Mouse (Mus musculus): ENCODE measurements around the gene Pold2. TPM values are rescaled to one million over a fixed set of nuclear protein-coding genes. Genes with fewer than 3 reads are reported as not detected.
"Not testable (repeated sequence)": the region's sequence is repeated elsewhere in the genome, so short reads cannot be mapped to it uniquely, and the experiment has no call there.

Pold2 gene
- polyA plus RNA-seq, 1 experiment from 2014 or later, result 46.8 TPM

- H3K36me3 ChIP-seq (replicated peaks; ENCODE audit: control insufficient read depth, insufficient read depth), result no peaks in the 10 kb centered on the region
- WGBS, result 48% methylated on average over 8 of the region's 8 CpGs
- DNase-seq (ENCODE audit: low spot score), result no peak
- 0 out of 2 replicates have a peak, but pooled peaks have one; percentile 15 for ATAC-seq (ENCODE audit: low FRiP score)
- no peak overlapping the region for H3K9ac ChIP-seq
- no peak overlapping the region for H3K4me3 ChIP-seq (replicated peaks; ENCODE audit: low read length)
- H3K27ac ChIP-seq, result peak overlapping the region; percentile 51; the same call in 1 of the 2 replicates
- H3K27me3 ChIP-seq (ENCODE audit: control insufficient read depth, insufficient read depth, low read length), result no peaks in the 10 kb centered on the region
- H3K4me2 ChIP-seq (replicated peaks), result no peak overlapping the region
- H3K4me1 ChIP-seq (replicated peaks; ENCODE audit: control insufficient read depth, insufficient read depth, low read length), result peaks cover 5% of the 10 kb centered on the region; the same call in 1 of the 2 replicates
- H3K9me3 ChIP-seq (ENCODE audit: control insufficient read depth, low read length), result no peaks in the 10 kb centered on the region
These were observed 14.1 kb upstream of the Pold2 start for GRCm38 (mm10) chr11:5892151-5892591.

DNA sequence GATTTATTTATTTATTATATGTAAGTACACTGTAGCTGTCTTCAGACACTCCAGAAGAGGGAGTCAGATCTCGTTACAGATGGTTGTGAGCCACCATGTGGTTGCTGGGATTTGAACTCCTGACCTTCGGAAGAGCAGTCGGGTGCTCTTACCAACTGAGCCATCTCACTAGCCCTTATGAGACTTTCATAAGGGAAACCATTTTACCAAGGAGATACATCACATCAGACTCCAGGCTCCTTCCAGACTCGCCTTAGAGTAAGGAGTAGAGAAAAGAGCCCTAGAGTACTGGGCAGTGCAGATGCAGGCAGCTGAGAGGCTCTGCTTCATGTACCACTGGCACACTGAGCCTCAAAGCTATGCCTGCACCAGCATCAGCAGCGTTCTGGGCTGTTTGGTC is 10.5 kb upstream of the Pold2 start:
- H3K4me1 ChIP-seq (replicated peaks; ENCODE audit: control insufficient read depth, insufficient read depth, low read length); H3K36me3 ChIP-seq (replicated peaks; ENCODE audit: control insufficient read depth, insufficient read depth); H3K9ac ChIP-seq; H3K4me3 ChIP-seq (replicated peaks; ENCODE audit: low read length); H3K9me3 ChIP-seq (ENCODE audit: control insufficient read depth, low read length); H3K27me3 ChIP-seq (ENCODE audit: control insufficient read depth, insufficient read depth, low read length); H3K27ac ChIP-seq; ATAC-seq (ENCODE audit: low FRiP score); H3K4me2 ChIP-seq (replicated peaks); DNase-seq (ENCODE audit: low spot score): not testable (repeated sequence)
- WGBS, result 72% methylated on average over 5 of the region's 5 CpGs

DNA sequence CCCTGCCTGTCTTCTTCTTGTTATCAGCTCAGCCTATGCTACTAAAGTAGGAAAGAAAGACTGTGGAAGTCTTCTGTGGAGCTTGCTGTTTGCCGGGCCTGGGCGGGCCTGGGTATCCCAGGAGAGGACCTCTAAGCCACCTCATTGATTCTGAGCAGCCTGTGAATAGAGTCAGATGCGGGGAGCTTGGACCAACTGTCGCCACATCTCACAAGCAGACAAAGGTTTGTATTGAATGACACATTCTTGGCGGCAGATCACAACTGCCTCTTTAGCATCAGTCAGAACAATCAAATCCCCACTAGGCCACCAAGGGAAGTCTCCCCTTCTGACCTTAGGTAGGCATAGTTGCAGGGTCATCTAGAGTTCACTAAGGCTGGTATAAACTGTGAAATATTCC is 9.2 kb upstream of the Pold2 start:
- WGBS, result 11% methylated on average over 5 of the region's 5 CpGs
- no peak overlapping the region for H3K4me2 ChIP-seq (replicated peaks)
- peaks cover 2% of the 10 kb centered on the region; the same call in 1 of the 2 replicates for H3K4me1 ChIP-seq (replicated peaks; ENCODE audit: control insufficient read depth, insufficient read depth, low read length)
- no peaks in the 10 kb centered on the region for H3K9me3 ChIP-seq (ENCODE audit: control insufficient read depth, low read length)
- no peak for ATAC-seq (ENCODE audit: low FRiP score)
- H3K36me3 ChIP-seq (replicated peaks; ENCODE audit: control insufficient read depth, insufficient read depth), result no peaks in the 10 kb centered on the region
- H3K4me3 ChIP-seq (replicated peaks; ENCODE audit: low read length), result no peak overlapping the region
- no peak for DNase-seq (ENCODE audit: low spot score)
- no peaks in the 10 kb centered on the region for H3K27me3 ChIP-seq (ENCODE audit: control insufficient read depth, insufficient read depth, low read length)
- H3K9ac ChIP-seq, result no peak overlapping the region
- 0 out of 2 replicates have a peak overlapping the region, but pooled peaks have one; percentile 23 for H3K27ac ChIP-seq

DNA sequence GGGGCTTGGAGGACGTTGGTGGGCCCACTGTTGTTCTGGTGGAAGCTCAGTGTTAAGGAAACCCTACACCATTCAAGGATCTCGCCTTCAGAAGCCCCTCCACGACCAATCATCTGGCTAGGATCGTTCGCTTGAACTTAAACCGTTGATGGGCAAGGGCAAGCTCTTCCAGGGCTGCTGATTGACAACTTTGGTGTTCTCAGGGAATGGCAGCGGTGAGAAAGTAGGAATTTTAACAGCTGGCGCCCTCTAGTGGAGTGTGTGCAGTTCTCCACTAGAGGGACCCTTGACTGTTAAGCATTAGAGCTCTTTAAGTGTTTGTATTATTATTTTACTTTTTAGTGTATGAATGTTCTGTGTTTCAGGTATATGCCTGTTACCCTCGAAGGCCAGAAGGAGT is 8.1 kb upstream of the Pold2 start:
- H3K9ac ChIP-seq, result no peak overlapping the region
- ATAC-seq (ENCODE audit: low FRiP score), result peak; percentile 37; the same call in 1 of the 2 replicates
- 21% methylated on average over 9 of the region's 9 CpGs for WGBS
- no peak overlapping the region for H3K4me2 ChIP-seq (replicated peaks)
- no peak overlapping the region for H3K27ac ChIP-seq
- H3K36me3 ChIP-seq (replicated peaks; ENCODE audit: control insufficient read depth, insufficient read depth), result no peaks in the 10 kb centered on the region
- H3K27me3 ChIP-seq (ENCODE audit: control insufficient read depth, insufficient read depth, low read length), result no peaks in the 10 kb centered on the region
- H3K4me3 ChIP-seq (replicated peaks; ENCODE audit: low read length), result no peak overlapping the region
- no peaks in the 10 kb centered on the region for H3K9me3 ChIP-seq (ENCODE audit: control insufficient read depth, low read length)
- no peaks in the 10 kb centered on the region; the same call in 1 of the 2 replicates for H3K4me1 ChIP-seq (replicated peaks; ENCODE audit: control insufficient read depth, insufficient read depth, low read length)
- peak; percentile 78 for DNase-seq (ENCODE audit: low spot score)

DNA sequence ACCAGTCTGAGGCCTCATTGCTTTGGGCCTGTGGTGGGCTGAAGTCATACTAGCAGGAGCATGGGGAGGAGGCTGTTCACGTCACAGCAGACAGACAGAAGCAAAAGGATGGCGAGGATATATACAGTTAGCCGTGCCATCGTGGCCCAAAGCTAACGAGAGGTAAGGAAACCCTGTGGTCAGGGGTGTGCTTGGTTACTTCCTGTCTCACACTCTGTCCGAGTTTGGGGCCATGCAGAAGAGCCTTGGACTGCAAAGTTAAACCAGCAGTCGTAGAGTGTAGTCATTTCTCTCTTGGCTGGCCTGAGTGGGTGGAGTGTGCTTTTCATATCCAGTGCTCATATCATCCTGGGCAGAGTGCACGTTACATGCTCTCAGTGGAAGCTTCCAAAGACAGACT is 4.4 kb upstream of the Pold2 start:
- DNase-seq (ENCODE audit: low spot score), result no peak
- Histone ChIP-seq H3K4me1 (replicated peaks; ENCODE audit: control insufficient read depth, insufficient read depth, low read length) (peaks cover 8% of the 10 kb centered on the region), H3K36me3 (replicated peaks; ENCODE audit: control insufficient read depth, insufficient read depth) (no peaks in the 10 kb centered on the region), H3K4me2 (replicated peaks) (no peak overlapping the region), H3K9ac (no peak overlapping the region), H3K27me3 (ENCODE audit: control insufficient read depth, insufficient read depth, low read length) (no peaks in the 10 kb centered on the region), H3K27ac (no peak overlapping the region), H3K9me3 (ENCODE audit: control insufficient read depth, low read length) (no peaks in the 10 kb centered on the region), H3K4me3 (replicated peaks; ENCODE audit: low read length) (no peak overlapping the region)
- WGBS, result 81% methylated on average over 8 of the region's 8 CpGs
- no peak for ATAC-seq (ENCODE audit: low FRiP score)

- 40% methylated on average over 5 of the region's 5 CpGs for WGBS
- Histone ChIP-seq H3K27me3 (ENCODE audit: control insufficient read depth, insufficient read depth, low read length) (no peaks in the 10 kb centered on the region), H3K27ac (no peak overlapping the region), H3K4me3 (replicated peaks; ENCODE audit: low read length) (no peak overlapping the region), H3K9ac (no peak overlapping the region), H3K4me2 (replicated peaks) (no peak overlapping the region), H3K36me3 (replicated peaks; ENCODE audit: control insufficient read depth, insufficient read depth) (0 out of 2 replicates have a peak, but pooled peaks cover under 1% of the 10 kb centered on the region), H3K4me1 (replicated peaks; ENCODE audit: control insufficient read depth, insufficient read depth, low read length) (peaks cover 17% of the 10 kb centered on the region), H3K9me3 (ENCODE audit: control insufficient read depth, low read length) (no peaks in the 10 kb centered on the region)
- ATAC-seq (ENCODE audit: low FRiP score) (no peak), DNase-seq (ENCODE audit: low spot score) (peak; percentile 61)
These were observed 1.8 kb upstream of the Pold2 start for GRCm38 (mm10) chr11:5879905-5880304.

DNA sequence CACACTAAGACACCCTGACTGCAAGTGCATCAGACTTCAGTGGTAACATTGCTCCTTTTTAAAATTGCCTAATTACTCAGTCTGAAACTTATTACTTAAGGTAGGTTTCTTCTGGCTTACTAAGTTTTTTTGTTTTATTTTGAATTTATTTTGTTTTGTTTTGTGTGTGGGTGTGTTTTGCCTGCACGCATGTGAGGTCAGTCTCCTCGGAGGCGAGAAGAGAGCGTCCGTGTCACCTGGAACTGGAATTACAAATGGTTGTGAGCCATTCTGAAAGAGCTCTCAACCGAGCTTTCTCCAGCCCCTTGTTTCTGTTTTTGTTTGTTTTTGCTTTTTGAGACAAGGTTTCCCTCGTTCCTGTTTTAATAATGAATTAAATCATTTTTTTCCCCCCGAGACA is 569 bp upstream of the Pold2 start:
- H3K36me3 ChIP-seq (replicated peaks; ENCODE audit: control insufficient read depth, insufficient read depth), result peaks cover 12% of the 10 kb centered on the region; the same call in 1 of the 2 replicates
- peaks cover 17% of the 10 kb centered on the region for H3K4me1 ChIP-seq (replicated peaks; ENCODE audit: control insufficient read depth, insufficient read depth, low read length)
- peak overlapping the region; percentile 92 for H3K27ac ChIP-seq
- peak overlapping the region; percentile 74 for H3K4me2 ChIP-seq (replicated peaks)
- peak overlapping the region; percentile 70 for H3K9ac ChIP-seq
- ATAC-seq (ENCODE audit: low FRiP score) (no peak), DNase-seq (ENCODE audit: low spot score) (no peak)
- peak overlapping the region; percentile 76 for H3K4me3 ChIP-seq (replicated peaks; ENCODE audit: low read length)
- WGBS, result 39% methylated on average over 8 of the region's 8 CpGs
- no peaks in the 10 kb centered on the region for H3K27me3 ChIP-seq (ENCODE audit: control insufficient read depth, insufficient read depth, low read length)
- H3K9me3 ChIP-seq (ENCODE audit: control insufficient read depth, low read length), result no peaks in the 10 kb centered on the region

- peak overlapping the region; percentile 64 for H3K9ac ChIP-seq
- H3K9me3 ChIP-seq (ENCODE audit: control insufficient read depth, low read length), result no peaks in the 10 kb centered on the region
- no peak overlapping the region for H3K27ac ChIP-seq
- DNase-seq (ENCODE audit: low spot score), result no peak
- no peaks in the 10 kb centered on the region for H3K27me3 ChIP-seq (ENCODE audit: control insufficient read depth, insufficient read depth, low read length)
- H3K4me1 ChIP-seq (replicated peaks; ENCODE audit: control insufficient read depth, insufficient read depth, low read length), result peaks cover 17% of the 10 kb centered on the region
- peak overlapping the region; percentile 74 for H3K4me2 ChIP-seq (replicated peaks)
- peak overlapping the region; percentile 76 for H3K4me3 ChIP-seq (replicated peaks; ENCODE audit: low read length)
- no peak for ATAC-seq (ENCODE audit: low FRiP score)
- WGBS, result 9% methylated on average over 5 of the region's 5 CpGs
- H3K36me3 ChIP-seq (replicated peaks; ENCODE audit: control insufficient read depth, insufficient read depth), result peaks cover 24% of the 10 kb centered on the region
These were observed 671 bp downstream of the Pold2 start for GRCm38 (mm10) chr11:5877421-5877820.

DNA sequence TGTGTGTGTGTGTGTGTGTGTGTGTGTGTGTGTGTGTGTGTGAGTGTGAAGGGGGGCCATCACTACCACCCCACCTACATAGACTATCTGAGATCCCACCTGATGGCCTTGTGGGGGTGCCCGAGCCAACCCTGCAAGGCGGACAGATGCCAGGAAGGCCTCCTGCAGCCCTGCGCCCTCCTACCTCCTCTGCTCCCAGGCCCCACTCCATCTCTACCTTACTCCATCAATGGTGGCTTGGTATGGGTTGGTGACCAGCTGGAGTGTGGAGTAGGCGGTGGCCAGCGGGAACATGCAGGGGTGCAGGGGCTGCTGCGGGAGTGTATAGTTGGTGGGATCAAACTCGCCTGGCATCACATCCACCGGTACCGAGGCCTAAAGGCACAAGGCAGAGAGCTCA is 4.9 kb downstream of the Pold2 start:
- no peaks in the 10 kb centered on the region for H3K27me3 ChIP-seq (ENCODE audit: control insufficient read depth, insufficient read depth, low read length)

GRCm38 (mm10) chr11:5872707-5873106 is 5.4 kb downstream of the Pold2 start:
- WGBS, result 95% methylated on average over 11 of the region's 11 CpGs
- DNase-seq (ENCODE audit: low spot score) (no peak), ATAC-seq (ENCODE audit: low FRiP score) (no peak)
- Histone ChIP-seq H3K27ac (no peak overlapping the region), H3K9ac (no peak overlapping the region), H3K9me3 (ENCODE audit: control insufficient read depth, low read length) (no peaks in the 10 kb centered on the region), H3K4me3 (replicated peaks; ENCODE audit: low read length) (no peak overlapping the region), H3K36me3 (replicated peaks; ENCODE audit: control insufficient read depth, insufficient read depth) (peaks cover 44% of the 10 kb centered on the region), H3K4me1 (replicated peaks; ENCODE audit: control insufficient read depth, insufficient read depth, low read length) (peaks cover 9% of the 10 kb centered on the region; the same call in 1 of the 2 replicates), H3K4me2 (replicated peaks) (no peak overlapping the region), H3K27me3 (ENCODE audit: control insufficient read depth, insufficient read depth, low read length) (no peaks in the 10 kb centered on the region)

More for the DNA sequence above, 4.9 kb downstream of the Pold2 start:
- Histone ChIP-seq H3K9me3 (ENCODE audit: control insufficient read depth, low read length) (no peaks in the 10 kb centered on the region), H3K27ac (no peak overlapping the region), H3K4me1 (replicated peaks; ENCODE audit: control insufficient read depth, insufficient read depth, low read length) (peaks cover 9% of the 10 kb centered on the region; the same call in 1 of the 2 replicates), H3K4me3 (replicated peaks; ENCODE audit: low read length) (no peak overlapping the region), H3K4me2 (replicated peaks) (no peak overlapping the region), H3K36me3 (replicated peaks; ENCODE audit: control insufficient read depth, insufficient read depth) (peaks cover 44% of the 10 kb centered on the region), H3K9ac (no peak overlapping the region)
- WGBS, result 96% methylated on average over 9 of the region's 9 CpGs
- DNase-seq (ENCODE audit: low spot score), result no peak
- no peak for ATAC-seq (ENCODE audit: low FRiP score)
